Mouse (Mus musculus): ENCODE results near the gene Usf3.
A peak's percentile ranks its signal among the peaks of the same experiment; 100 is the strongest.

The Usf3 gene

DNA sequence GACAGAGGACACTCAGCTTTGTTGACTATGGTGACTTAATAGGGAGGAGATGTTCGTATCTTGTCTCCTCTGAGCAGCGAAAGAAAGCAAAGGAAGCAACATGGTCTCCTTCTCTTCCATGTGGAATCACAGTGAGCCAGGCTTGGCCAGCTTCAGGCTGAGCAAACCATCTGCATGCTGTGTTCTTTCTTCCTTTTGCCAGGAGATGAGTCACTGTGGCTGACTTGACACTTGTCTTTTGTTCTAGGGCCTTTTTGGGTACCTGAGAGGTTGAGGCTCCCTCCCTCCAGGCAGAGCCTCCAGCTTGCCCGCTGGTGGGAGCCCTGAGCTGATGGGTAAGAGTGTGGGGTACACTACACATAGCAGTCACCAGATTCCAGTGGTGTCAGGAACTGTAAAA, 64.8 kb downstream of the Usf3 start:
- no peak for DNase-seq (ENCODE audit: low read depth, low spot score)

DNA sequence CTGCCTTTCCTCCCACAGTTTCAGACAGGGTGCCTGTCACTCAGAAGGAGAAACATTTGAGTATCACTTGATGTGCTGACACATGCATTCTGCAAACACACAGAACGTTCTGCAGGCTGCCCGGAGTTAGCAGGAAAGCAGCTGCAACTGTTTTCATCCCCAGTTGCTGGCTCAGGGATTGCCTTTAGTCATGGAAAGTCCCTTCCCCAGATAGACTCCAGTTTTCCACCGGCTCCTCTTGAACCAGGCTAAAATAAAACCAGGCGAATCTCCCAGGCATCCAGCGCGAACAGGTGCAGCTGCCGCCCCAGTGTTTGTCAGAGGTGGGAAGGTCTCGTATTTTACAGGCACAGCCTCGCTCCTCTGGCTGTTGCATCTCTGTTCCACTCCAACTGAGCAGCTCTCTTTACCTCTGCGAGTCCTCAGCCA, 65.8 kb downstream of the Usf3 start:
- no peak for DNase-seq (ENCODE audit: low read depth, low spot score)

DNA sequence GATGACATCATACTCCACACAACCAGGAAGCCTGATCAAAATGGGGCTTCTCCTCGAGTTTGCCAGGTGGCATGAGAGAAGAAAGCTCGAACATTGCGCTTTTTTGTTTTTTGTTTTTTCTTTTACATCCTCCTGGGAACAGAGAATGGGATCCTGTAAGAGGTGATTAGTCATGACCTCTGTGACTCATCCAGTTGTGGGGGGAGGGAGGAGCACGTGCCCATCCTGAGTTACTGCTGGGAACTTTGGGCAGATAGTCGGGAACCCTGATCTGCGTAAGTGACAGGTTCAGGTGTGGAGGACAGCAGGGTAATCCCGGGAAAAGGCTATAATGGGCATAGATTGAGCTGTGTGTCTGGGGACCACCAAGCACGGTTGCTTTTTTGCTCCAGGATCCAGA, 67.4 kb downstream of the Usf3 start:
- DNase-seq (ENCODE audit: low read depth, low spot score) = no peak

DNA sequence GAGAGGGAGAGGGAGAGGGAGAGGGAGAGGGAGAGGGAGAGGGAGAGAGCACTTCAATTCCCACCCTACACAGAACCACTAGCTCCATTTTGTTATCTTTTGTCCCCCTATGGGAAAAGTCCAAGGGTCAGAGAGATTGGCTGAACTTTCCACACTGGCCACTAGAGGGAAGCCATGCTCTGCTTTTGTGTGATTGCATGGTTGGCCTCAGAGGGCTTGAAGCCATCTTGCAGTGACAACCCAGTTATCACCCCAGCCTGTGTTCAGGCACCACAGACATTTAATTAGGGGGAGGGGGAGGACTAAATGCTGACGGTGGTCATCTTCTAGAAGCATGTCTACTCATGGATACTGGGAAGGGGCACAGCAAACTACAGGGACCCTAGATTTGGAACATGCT, 69.6 kb downstream of the Usf3 start:
- peak; percentile 87 for DNase-seq (ENCODE audit: low read depth, low spot score)

DNA sequence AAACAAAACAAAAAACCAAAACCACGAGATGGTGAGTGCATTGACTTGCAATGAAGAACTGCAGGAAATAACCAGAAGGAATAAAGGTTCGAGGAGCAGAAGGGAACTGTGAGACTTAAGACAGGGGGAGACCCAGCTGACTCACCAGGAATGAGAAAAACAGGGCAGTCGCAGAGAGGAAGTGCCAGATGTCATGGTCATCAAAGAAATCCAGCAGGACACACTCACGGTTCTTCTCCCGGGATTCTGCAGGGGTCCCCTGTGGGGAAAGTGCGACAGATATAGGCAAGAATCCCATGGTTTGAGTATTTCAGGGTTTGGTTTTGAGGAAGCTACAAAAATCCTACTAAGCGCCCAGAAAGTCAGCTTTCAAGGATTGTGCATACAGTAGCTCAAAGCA, 70.3 kb downstream of the Usf3 start:
- no peak for DNase-seq (ENCODE audit: low read depth, low spot score)

DNA sequence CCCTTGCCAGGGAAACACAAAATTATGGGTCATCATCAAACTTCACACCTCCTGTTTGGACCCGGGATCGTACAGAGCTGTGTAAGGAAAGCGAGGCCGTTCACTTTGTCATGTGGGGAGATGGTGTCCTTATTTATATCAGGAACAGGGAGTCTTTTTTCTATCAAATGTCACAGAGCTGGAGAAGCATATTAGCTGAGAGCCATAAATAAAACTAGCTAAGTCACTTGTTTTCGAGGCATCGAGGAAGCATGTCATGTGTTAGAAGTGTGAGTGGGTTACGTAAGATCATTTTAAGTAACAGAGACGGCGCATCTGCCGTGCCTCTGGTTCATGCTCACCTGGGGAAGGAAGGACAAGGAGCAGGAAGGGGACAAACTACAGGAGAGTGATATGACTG, 76.9 kb downstream of the Usf3 start:
- no peak for DNase-seq (ENCODE audit: low read depth, low spot score)

DNA sequence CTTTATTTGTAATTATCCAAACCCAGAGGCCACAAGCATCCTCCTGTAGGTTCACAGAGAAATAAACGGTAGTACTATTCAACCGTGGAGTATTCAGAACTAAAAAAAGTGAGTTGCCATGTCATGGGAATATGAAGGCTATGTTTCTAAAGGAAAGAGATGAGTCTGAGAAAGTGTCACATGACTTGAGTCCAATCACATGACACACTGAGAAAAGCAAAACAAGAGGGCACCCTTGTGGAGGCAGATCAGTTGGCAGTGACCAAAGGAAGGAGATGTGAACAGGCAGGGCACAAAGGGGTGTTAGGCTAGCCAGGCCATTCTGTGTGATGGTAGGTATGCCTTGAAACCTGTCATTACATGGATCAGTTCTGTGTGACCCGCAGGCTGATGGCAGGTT, 79.7 kb downstream of the Usf3 start:
- no peak for DNase-seq (ENCODE audit: low read depth, low spot score)

DNA sequence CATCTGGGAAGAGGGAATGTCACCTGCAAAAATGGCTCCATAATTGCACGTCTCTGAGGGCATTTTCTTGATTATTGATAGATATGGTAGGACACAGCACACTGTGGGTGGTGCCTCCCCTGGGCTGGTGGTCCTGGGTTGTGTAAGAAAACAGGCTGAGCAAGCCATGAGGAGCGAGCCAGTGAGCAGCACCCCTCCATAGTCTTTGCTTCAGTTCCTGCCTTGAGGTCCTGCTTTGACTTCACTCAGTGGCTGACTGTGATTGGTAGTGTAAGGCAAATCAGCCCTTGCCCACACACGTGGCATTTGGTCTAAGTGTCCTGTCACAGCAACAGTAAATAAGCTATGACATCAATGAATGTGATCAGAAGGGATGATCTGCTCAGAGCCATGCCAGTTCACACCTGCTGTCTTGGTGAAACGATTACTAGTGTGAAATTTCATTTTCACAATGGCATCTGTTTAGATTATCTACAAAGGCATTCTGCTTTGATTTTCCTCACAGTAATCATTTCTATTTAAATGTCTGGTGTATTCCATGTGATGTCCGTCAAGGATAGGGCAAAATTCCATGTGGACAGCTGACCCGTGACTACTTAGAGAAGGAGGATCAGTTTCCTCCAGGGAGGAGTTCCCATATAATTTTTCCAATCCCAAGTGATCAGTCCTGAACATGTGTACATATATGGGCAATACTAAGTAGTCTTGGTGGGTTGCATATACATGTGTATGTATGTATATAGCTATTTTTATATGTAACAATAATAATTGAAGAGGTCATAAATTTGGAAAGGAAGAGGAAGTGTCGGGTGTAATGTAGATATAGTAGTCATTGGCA, 81.0 kb downstream of the Usf3 start:
- no peak for DNase-seq (ENCODE audit: low read depth, low spot score)

DNA sequence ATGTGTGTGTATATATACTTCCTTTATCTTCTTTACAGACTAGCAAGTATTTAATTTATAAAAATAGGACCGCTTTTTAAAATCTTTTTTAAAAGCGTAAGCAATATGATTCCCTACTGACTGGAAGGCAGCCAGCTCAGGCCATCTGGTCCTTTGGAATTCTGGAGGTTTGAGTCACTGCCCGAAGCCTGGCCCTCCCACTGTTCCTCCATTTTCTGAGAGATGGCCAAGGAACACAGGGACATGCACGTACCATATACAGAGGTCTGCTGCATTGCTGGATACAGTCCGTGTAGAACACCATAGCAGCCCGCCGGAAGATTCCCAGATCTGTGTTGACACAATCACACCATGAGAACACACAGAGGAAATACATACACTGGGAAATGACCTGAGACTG, 81.7 kb downstream of the Usf3 start:
- no peak for DNase-seq (ENCODE audit: low read depth, low spot score)

DNA sequence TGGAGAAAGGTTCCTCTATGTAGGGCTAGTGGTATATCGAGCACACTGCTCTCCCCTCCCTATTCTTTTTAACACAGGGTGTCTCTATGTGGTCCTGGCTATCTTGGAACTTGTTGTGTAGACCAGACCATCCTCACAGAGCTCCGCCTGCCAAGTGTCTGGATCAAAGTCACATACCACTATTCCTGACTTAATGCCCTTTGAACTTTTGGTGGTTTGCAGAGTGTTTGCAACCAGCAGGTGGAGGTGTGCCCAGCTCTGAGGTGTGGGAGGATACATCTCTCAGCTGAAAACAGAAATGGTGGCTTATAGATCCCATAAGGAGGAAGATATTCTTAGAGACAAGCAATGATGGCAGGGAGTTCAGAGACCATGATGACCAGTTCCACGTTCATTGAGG, 84.4 kb downstream of the Usf3 start:
- DNase-seq (ENCODE audit: low read depth, low spot score) = no peak

DNA sequence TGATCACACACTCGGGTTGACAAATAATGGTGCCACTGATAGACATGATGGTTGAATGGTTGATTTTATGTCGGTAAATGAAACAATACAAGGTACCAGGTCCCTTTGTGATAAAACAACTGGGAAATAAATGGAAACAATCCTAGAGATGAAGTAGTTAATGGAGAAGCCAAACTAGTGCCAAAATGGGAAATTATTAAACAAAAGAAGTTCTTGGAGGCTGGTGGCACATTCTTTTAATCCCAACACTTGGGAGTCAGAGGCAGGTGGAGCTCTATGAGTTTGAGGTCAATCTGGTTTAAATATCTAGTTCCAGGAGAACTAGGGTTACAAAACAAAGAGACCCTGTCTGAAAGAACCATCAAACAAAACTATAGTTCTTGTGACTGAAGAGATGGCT, 91.9 kb downstream of the Usf3 start:
- DNase-seq (ENCODE audit: low read depth, low spot score) = no peak

DNA sequence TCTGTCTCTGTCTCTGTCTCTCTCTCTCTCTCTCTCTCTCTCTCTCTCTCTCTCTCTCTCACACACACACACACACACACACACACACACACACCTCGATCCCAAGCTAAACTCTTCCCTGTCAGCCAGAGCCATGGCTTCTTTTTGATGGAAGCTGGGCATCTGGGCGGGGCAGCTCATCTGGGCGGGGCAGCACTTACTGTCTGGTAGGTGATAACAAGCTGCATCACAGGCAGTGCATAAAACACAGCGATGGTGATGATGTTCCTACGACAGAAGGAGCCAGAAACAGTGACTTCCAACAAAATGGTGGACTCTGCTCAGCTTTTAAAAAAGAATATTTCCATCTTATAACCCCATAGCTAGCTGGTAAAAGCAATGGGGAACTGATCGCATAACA, 92.5 kb downstream of the Usf3 start:
- DNase-seq (ENCODE audit: low read depth, low spot score) = no peak

DNA sequence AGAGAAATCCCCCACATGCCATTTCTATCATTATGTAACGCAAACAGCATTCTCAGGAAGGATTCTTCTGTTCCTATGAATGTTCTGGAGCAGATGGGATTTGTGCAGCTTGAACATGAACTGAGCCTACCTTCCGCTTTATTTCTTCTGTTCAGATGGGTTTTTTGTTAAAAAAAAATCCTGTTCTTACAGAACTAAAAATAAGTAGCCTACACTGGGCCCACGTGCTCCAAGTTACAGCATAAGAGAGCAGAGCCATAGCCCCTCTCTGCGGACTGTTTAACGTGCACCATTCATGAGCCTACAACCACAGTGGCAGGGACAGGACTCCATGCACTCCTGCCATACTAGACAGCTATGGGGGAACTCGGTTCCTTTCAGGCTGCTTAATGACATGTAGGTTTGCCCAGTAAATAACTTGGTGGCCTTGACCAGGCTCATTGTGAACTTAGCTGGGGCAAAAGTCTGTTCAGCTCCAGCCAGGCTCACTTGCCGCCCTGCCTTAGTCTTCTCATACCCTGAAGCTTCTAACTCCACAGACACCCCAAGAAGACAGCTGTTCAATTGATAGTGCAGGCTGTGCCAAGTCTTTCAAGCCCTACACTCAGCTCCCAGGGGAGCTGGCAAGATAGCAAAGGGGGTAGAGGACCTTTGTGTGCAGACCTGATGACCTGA, 95.6 kb downstream of the Usf3 start:
- DNase-seq (ENCODE audit: low read depth, low spot score) = no peak

DNA sequence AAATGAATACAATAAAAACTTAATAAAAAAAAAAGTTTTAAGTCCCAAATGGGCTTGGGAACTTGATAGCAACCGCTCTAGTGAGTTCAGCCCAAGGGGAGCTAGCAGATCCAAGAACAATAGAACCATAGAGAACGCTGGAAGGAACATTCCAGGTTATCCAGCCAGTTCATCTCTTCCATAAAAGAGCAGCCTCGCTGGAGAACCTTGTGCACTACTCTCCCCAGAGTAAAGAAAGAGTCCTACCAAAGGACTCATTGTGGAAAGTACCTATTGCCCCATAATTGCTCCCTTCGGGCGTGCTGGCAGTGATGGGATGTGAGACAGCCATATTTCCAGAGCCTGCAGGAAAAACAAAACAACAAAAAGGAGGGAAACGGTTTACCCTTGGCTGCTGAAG, 96.5 kb downstream of the Usf3 start:
- no peak for DNase-seq (ENCODE audit: low read depth, low spot score)

DNA sequence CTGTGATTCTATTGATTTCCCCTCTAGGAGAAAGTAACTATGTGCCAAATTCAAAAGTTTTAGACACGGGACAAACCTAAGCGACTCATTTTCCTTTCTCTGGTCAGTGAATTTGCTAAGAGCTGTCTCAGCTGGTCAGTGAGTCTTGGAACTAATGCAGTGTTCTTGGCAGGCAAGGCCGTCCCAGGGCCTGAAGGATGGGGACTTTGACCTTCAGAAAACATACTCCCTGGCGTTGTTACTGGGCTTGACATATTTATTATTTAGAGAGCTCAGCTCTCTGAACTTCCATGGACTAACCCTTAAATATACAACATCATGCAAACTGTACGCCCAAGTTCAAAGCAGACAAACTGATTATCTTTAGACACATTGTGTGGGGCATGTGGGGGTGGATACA, 97.6 kb downstream of the Usf3 start:
- DNase-seq (ENCODE audit: low read depth, low spot score) = no peak

DNA sequence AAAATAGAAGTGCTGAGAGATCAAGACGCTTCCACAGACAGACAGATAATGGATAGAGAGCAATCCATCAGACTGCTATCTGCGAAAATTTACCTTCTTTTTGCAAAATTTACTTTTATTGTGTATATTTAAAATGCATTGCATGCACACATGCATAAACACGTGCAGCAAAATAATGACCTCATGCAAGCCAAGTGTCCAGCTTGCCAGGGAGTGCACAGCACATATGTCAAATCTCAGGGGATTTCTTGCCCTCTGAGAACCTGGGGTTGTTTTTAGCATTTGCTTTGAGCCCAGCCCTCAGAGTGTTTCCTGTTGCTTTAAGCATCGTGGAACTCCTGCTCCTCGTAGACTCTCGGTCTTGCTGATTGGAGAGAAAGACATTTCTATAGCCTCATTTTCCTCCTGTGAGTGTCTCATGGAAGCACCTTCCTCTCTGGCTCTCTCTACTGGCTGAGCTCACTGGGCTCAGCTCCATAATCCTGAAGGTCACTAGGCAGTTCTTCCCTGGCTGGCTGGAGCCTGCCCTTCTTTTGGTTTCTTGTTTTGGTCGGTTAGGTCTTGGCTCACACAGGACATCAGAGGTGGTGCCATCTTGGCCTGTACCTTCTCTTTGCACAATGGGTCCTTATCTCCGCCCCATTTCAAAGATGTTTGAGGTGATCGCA, 98.5 kb downstream of the Usf3 start:
- DNase-seq (ENCODE audit: low read depth, low spot score) = no peak

Measured in ZHBTc4 (cell line).